Mouse (Mus musculus) kidney, embryonic 14.5 days (tissue): ENCODE measurements around the gene Rag2. TPM values are rescaled to one million over a fixed set of nuclear protein-coding genes. Genes with fewer than 3 reads are reported as not detected.

Experiments
- ATAC-seq: fragments of 200-750 bp; cut with Nextera tagmentation; 2 replicates; pipeline ENCODE4 v1.8.0; 2017; ENCODE audit warnings: moderate number of reproducible peaks, mild to moderate bottlenecking, moderate TSS enrichment, moderate library complexity; ENCODE audit not compliant: low FRiP score, low TSS enrichment
- H3K27ac ChIP-seq: fragments of 300-500 bp; sonication (generic); 2 replicates; pipeline ENCODE4 v1.5.1; 2014; ENCODE audit warnings: low read depth, mild to moderate bottlenecking, low read length, moderate library complexity, mixed read lengths
- H3K27me3 ChIP-seq: fragments of 300-500 bp; sonication (generic); 2 replicates; pipeline ENCODE4 v1.6.1; 2014; ENCODE audit warnings: mild to moderate bottlenecking, low read length; ENCODE audit not compliant: control insufficient read depth, insufficient read depth
- H3K36me3 ChIP-seq: fragments of 300-500 bp; sonication (generic); 2 replicates; pipeline ENCODE4 v1.6.1; 2014; ENCODE audit warnings: low read length, mixed read lengths; ENCODE audit not compliant: control insufficient read depth, insufficient read depth
- H3K4me1 ChIP-seq: fragments of 300-500 bp; sonication (generic); 2 replicates; pipeline ENCODE4 v1.6.1; 2014; ENCODE audit warnings: low read length, mixed read lengths; ENCODE audit not compliant: control insufficient read depth, insufficient read depth
- H3K4me2 ChIP-seq: fragments of 300-500 bp; sonication (generic); replicated peaks from 2 replicates; pipeline ENCODE4 v1.6.1; 2014; ENCODE audit warnings: low read depth, mild to moderate bottlenecking, low read length
- H3K4me3 ChIP-seq: fragments of 300-500 bp; sonication (generic); 2 replicates; pipeline ENCODE4 v1.5.1; 2014; ENCODE audit warnings: mild to moderate bottlenecking, low read length
- H3K9ac ChIP-seq: fragments of 300-500 bp; sonication (generic); 2 replicates; pipeline ENCODE4 v1.6.1; 2014; ENCODE audit warnings: low read depth, mild to moderate bottlenecking, low read length, moderate library complexity
- H3K9me3 ChIP-seq: fragments of 300-500 bp; sonication (generic); 2 replicates; pipeline ENCODE4 v1.6.1; 2016; ENCODE audit warnings: low read length; ENCODE audit not compliant: control insufficient read depth
- WGBS: fragments of 180-500 bp; shearing (Covaris S2); extraction: QIAGEN DNeasy Blood & Tissue Kit; methylation state at CpG from one replicate; pipeline ENCODE4 v1.1.7; 2014; 5-methylcytosine and 5-hydroxymethylcytosine counted together
- polyA plus RNA-seq: library from polyadenylated mRNA; unstranded; fragments of >200 nt; fragmentation: Nextera tagmentation; extraction: Ambion mirVana; gene quantifications from 2 replicates; pipeline ENCODE4 v1.2.1, GENCODE M21; 2014

The Rag2 gene
- polyA plus RNA-seq, 1 experiment from 2014 or later = 0.11 TPM

- Histone ChIP-seq H3K36me3 (no peaks in the 10 kb centered on the region), H3K4me3 (no peak overlapping the region)
- 88% methylated on average over 4 of the region's 4 CpGs for WGBS
Observed at GRCm38 (mm10) chr2:101618373-101618772, 6.1 kb upstream of the Rag2 start.

GRCm38 (mm10) chr2:101620899-101621298 is 3.6 kb upstream of the Rag2 start:
- no peaks in the 10 kb centered on the region; the same call in 1 of the 2 replicates for H3K4me1 ChIP-seq
- no peak overlapping the region for H3K4me3 ChIP-seq
- H3K9ac ChIP-seq = no peak overlapping the region
- WGBS = 77% methylated on average over 3 of the region's 3 CpGs
- no peak overlapping the region for H3K4me2 ChIP-seq
- H3K9me3 ChIP-seq = no peaks in the 10 kb centered on the region
- ATAC-seq = no peak
- no peaks in the 10 kb centered on the region for H3K36me3 ChIP-seq
- H3K27me3 ChIP-seq = no peaks in the 10 kb centered on the region
- no peak overlapping the region for H3K27ac ChIP-seq

More at GRCm38 (mm10) chr2:101618373-101618772, 6.1 kb upstream of the Rag2 start:
- H3K9ac ChIP-seq = no peak overlapping the region
- H3K27ac ChIP-seq = no peak overlapping the region
- no peaks in the 10 kb centered on the region for H3K27me3 ChIP-seq
- no peak for ATAC-seq
- no peak overlapping the region for H3K4me2 ChIP-seq
- no peaks in the 10 kb centered on the region for H3K9me3 ChIP-seq
- H3K4me1 ChIP-seq = no peaks in the 10 kb centered on the region

- Histone ChIP-seq H3K27me3 (no peaks in the 10 kb centered on the region), H3K9ac (no peak overlapping the region), H3K4me1 (no peaks in the 10 kb centered on the region; the same call in 1 of the 2 replicates), H3K27ac (no peak overlapping the region), H3K4me2 (no peak overlapping the region), H3K4me3 (no peak overlapping the region), H3K9me3 (no peaks in the 10 kb centered on the region), H3K36me3 (no peaks in the 10 kb centered on the region)
- 68% methylated on average over 7 of the region's 7 CpGs for WGBS
- ATAC-seq = no peak
Observed at GRCm38 (mm10) chr2:101621611-101622010, 2.9 kb upstream of the Rag2 start.

- no peaks in the 10 kb centered on the region for H3K36me3 ChIP-seq
- no peak overlapping the region for H3K27ac ChIP-seq
- H3K4me2 ChIP-seq = no peak overlapping the region
- no peak overlapping the region for H3K9ac ChIP-seq
- H3K9me3 ChIP-seq = no peaks in the 10 kb centered on the region
- WGBS = 88% methylated on average over 2 of the region's 2 CpGs
- ATAC-seq = no peak
- no peaks in the 10 kb centered on the region for H3K27me3 ChIP-seq
- no peak overlapping the region for H3K4me3 ChIP-seq
- no peaks in the 10 kb centered on the region; the same call in 1 of the 2 replicates for H3K4me1 ChIP-seq
Observed at GRCm38 (mm10) chr2:101623042-101623441, 1.5 kb upstream of the Rag2 start.

- no peaks in the 10 kb centered on the region for H3K36me3 ChIP-seq
- H3K9me3 ChIP-seq = no peaks in the 10 kb centered on the region
- H3K4me1 ChIP-seq = no peaks in the 10 kb centered on the region; the same call in 1 of the 2 replicates
- no peaks in the 10 kb centered on the region for H3K27me3 ChIP-seq
- H3K4me3 ChIP-seq = no peak overlapping the region
- H3K9ac ChIP-seq = no peak overlapping the region
- no peak for ATAC-seq
- no peak overlapping the region for H3K27ac ChIP-seq
- no peak overlapping the region for H3K4me2 ChIP-seq
- 33% methylated on average over 2 of the region's 2 CpGs for WGBS
Observed at GRCm38 (mm10) chr2:101624011-101624410, 507 bp upstream of the Rag2 start.

GRCm38 (mm10) chr2:101627227-101627626 is 2.7 kb downstream of the Rag2 start:
- Histone ChIP-seq H3K4me2 (no peak overlapping the region), H3K9ac (no peak overlapping the region), H3K27ac (no peak overlapping the region), H3K4me3 (no peak overlapping the region), H3K4me1 (no peaks in the 10 kb centered on the region; the same call in 1 of the 2 replicates), H3K9me3 (no peaks in the 10 kb centered on the region), H3K36me3 (no peaks in the 10 kb centered on the region), H3K27me3 (no peaks in the 10 kb centered on the region)
- no peak for ATAC-seq

- peak; percentile 99 for ATAC-seq
- no peaks in the 10 kb centered on the region for H3K27me3 ChIP-seq
- H3K4me1 ChIP-seq = no peaks in the 10 kb centered on the region; the same call in 1 of the 2 replicates
- H3K9ac ChIP-seq = peak overlapping the region; percentile 71
- H3K9me3 ChIP-seq = no peaks in the 10 kb centered on the region
- H3K4me3 ChIP-seq = peak overlapping the region; percentile 70
- no peaks in the 10 kb centered on the region for H3K36me3 ChIP-seq
- H3K4me2 ChIP-seq = peak overlapping the region; percentile 62
- 1% methylated on average over 31 of the region's 31 CpGs for WGBS
- H3K27ac ChIP-seq = peak overlapping the region; percentile 76; the same call in 1 of the 2 replicates
Observed at GRCm38 (mm10) chr2:101628297-101629236, 4.0 kb downstream of the Rag2 start.

- ATAC-seq = no peak
- H3K9me3 ChIP-seq = no peaks in the 10 kb centered on the region
- no peak overlapping the region for H3K27ac ChIP-seq
- H3K4me2 ChIP-seq = no peak overlapping the region
- no peaks in the 10 kb centered on the region for H3K36me3 ChIP-seq
- H3K4me3 ChIP-seq = no peak overlapping the region
- H3K9ac ChIP-seq = no peak overlapping the region
- 26% methylated on average over 7 of the region's 7 CpGs for WGBS
- no peaks in the 10 kb centered on the region for H3K27me3 ChIP-seq
- H3K4me1 ChIP-seq = no peaks in the 10 kb centered on the region
Observed at GRCm38 (mm10) chr2:101638979-101639839, 14.7 kb downstream of the Rag2 start.
